Mouse (Mus musculus): ENCODE measurements around the gene Tfeb.

Gene Tfeb

GRCm38 (mm10) chr17:47736856-47737255 is at the start of gene Tfeb:
Tfeb (plus strand) TSS chr17:47737030.
- DNase-seq (ENCODE audit: low spot score in 2 of 2) = peak; percentile 88 to 95

- DNase-seq (ENCODE audit: low spot score in 2 of 2) = peak; percentile 93
These were observed 49.2 kb upstream of the Tfeb start for GRCm38 (mm10) chr17:47687409-47688343.

GRCm38 (mm10) chr17:47688344-47688607 is 48.6 kb upstream of the Tfeb start, which contains the start of gene Tomm6:
Tomm6 (minus strand) TSS chr17:47688386.
- no peak for DNase-seq (ENCODE audit: low spot score in 2 of 2)

GRCm38 (mm10) chr17:47688608-47689575 is 47.9 kb upstream of the Tfeb start, which contains the start of gene Frs3:
Frs3 (plus strand) TSS chr17:47689030.
- DNase-seq (ENCODE audit: low spot score in 2 of 2) = peak; percentile 61 to 69

- no peak for DNase-seq (ENCODE audit: low spot score in 2 of 2)
These were observed 46.9 kb upstream of the Tfeb start for GRCm38 (mm10) chr17:47689894-47690293.

- DNase-seq (ENCODE audit: low spot score in 2 of 2) = no peak
These were observed 45.2 kb upstream of the Tfeb start for GRCm38 (mm10) chr17:47691650-47692049.

GRCm38 (mm10) chr17:47693671-47694441 is 43.0 kb upstream of the Tfeb start:
- no peak for DNase-seq (ENCODE audit: low spot score in 2 of 2)

GRCm38 (mm10) chr17:47694442-47694502 is 42.6 kb upstream of the Tfeb start, which contains the start of gene Gm21981:
Gm21981 (minus strand) TSS chr17:47694455.
- no peak for DNase-seq (ENCODE audit: low spot score in 2 of 2)

- peak; percentile 91 to 96 for DNase-seq (ENCODE audit: low spot score in 2 of 2)
These were observed 42.1 kb upstream of the Tfeb start, which contains the start of gene Prickle4 for GRCm38 (mm10) chr17:47694503-47695336. Prickle4 (minus strand) TSS chr17:47694736.

GRCm38 (mm10) chr17:47695337-47695710 is 41.5 kb upstream of the Tfeb start:
- no peak for DNase-seq (ENCODE audit: low spot score in 2 of 2)

GRCm38 (mm10) chr17:47698156-47698555 is 38.7 kb upstream of the Tfeb start:
- DNase-seq (ENCODE audit: low spot score in 2 of 2) = no peak

GRCm38 (mm10) chr17:47699055-47699454 is 37.8 kb upstream of the Tfeb start:
- no peak for DNase-seq (ENCODE audit: low spot score in 2 of 2)

GRCm38 (mm10) chr17:47701793-47702192 is 35.0 kb upstream of the Tfeb start:
- DNase-seq (ENCODE audit: low spot score in 2 of 2) = no peak

GRCm38 (mm10) chr17:47702548-47703345 is 34.1 kb upstream of the Tfeb start:
- DNase-seq (ENCODE audit: low spot score in 2 of 2) = no peak

GRCm38 (mm10) chr17:47703556-47703955 is 33.3 kb upstream of the Tfeb start:
- no peak for DNase-seq (ENCODE audit: low spot score in 2 of 2)

GRCm38 (mm10) chr17:47704692-47705091 is 32.1 kb upstream of the Tfeb start:
- DNase-seq (ENCODE audit: low spot score in 2 of 2) = no peak

- no peak for DNase-seq (ENCODE audit: low spot score in 2 of 2)
These were observed 30.6 kb upstream of the Tfeb start for GRCm38 (mm10) chr17:47706196-47706595.

- no peak for DNase-seq (ENCODE audit: low spot score in 2 of 2)
These were observed 28.9 kb upstream of the Tfeb start for GRCm38 (mm10) chr17:47707961-47708360.

- DNase-seq (ENCODE audit: low spot score in 2 of 2) = no peak
These were observed 27.9 kb upstream of the Tfeb start for GRCm38 (mm10) chr17:47708972-47709371.

- DNase-seq (ENCODE audit: low spot score in 2 of 2) = no peak
These were observed 26.8 kb upstream of the Tfeb start for GRCm38 (mm10) chr17:47710036-47710435.
